In the genomic region with DNA sequence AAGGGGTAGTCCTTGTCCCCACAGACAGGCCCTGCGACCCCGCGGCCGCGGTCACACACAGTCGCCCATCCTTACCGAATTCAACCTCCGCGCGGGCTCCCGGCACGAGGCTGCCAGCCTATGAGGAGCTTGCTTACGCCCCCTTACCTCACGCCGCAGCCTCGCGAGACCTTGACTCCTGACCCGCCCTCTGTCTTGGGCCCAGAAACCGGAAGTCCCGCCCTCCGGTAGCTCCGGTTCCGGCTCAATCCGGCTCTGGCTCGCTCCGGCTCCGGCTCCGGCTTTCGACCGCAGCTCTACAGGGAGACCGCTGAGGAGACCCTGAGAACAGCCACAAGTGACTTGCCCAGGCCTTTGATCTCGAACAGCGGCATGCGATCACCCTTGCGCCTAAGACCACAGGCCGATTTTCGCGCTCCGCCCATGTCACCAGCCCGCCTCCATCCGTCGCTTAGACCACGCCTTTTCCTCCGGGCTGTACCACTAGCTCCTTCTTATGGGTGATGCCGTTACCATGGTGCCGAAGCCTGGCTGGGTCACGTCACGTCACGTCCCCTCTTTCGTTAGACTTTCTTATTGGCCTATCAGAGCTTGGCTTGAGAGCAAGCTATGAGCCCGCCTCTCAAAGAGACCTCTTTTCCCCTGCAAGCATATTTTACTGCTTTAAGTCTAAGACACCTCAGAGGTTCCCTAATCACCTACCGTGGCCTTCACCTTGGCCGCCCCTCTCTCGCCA, we compare ENCODE assay signal across 8 mouse cellular contexts. TPM values are rescaled to one million over a fixed set of nuclear protein-coding genes. Genes with fewer than 3 reads are reported as not detected.
DNase-seq lines count a peak whose midpoint lies in the region; ATAC-seq lines count a peak whose summit lies in the region.

Gene Siah1b (minus strand): TSS at position 454 of the 736 bp plus-strand sequence.

- peaks cover 24% of the 10 kb centered on the region for H3K36me3 ChIP-seq in heart, embryonic 13.5 days
- peaks cover 34% of the 10 kb centered on the region for H3K36me3 ChIP-seq in liver, embryonic 12.5 days
- H3K36me3 ChIP-seq in stomach, embryonic 15.5 days, result no peaks in the 10 kb centered on the region

- peak within 1 kb of the TSS; percentile 79 for H3K9ac ChIP-seq in heart, embryonic 13.5 days
- peak within 1 kb of the TSS; percentile 75 for H3K9ac ChIP-seq in liver, embryonic 12.5 days
- H3K9ac ChIP-seq in stomach, embryonic 15.5 days, result peak within 1 kb of the TSS; percentile 37; the same call in 1 of the 2 replicates

- WGBS in heart, embryonic 13.5 days, result 15% methylated on average over 54 of the region's 54 CpGs
- WGBS in liver, embryonic 12.5 days (ENCODE audit: insufficient replicate concordance), result 14% methylated on average over 54 of the region's 54 CpGs
- WGBS in stomach, embryonic 15.5 days, result 21% methylated on average over 54 of the region's 54 CpGs

- peak; percentile 96 for ATAC-seq in heart, embryonic 13.5 days (ENCODE audit: extremely low read depth, insufficient number of reproducible peaks, low FRiP score, low TSS enrichment)
- peak; percentile 96 for ATAC-seq in liver, embryonic 12.5 days
- peak; percentile 98 for ATAC-seq in stomach, embryonic 15.5 days (ENCODE audit: insufficient read depth, low FRiP score, low read depth)

- DNase-seq in CD4-positive, CD25-positive, alpha-beta regulatory T cell, adult 2 months (ENCODE audit: low read depth, low spot score), result peak; percentile 96
- peak; percentile 49 for DNase-seq in fat pad, adult 2 months (ENCODE audit: extremely low read depth, low read depth, low spot score)
- DNase-seq in kidney, postnatal 10 days, result peak; percentile 95
- peak; percentile 92 to 93 for DNase-seq in natural killer cell, adult 2 months (ENCODE audit: low spot score in 2 of 2)

- H3K9me3 ChIP-seq in heart, embryonic 13.5 days, result no peaks in the 10 kb centered on the region
- H3K9me3 ChIP-seq in liver, embryonic 12.5 days (replicated peaks), result no peaks in the 10 kb centered on the region
- H3K9me3 ChIP-seq in stomach, embryonic 15.5 days, result no peaks in the 10 kb centered on the region

- H3K4me1 ChIP-seq in brown adipose tissue, adult 24 weeks (ENCODE audit: control insufficient read depth, insufficient read depth, insufficient read length, low read length), result no peaks in the 10 kb centered on the region
- H3K4me1 ChIP-seq in heart, embryonic 13.5 days, result peaks cover 10% of the 10 kb centered on the region; the same call in 1 of the 2 replicates
- peaks cover 18% of the 10 kb centered on the region for H3K4me1 ChIP-seq in liver, embryonic 12.5 days
- no peaks in the 10 kb centered on the region for H3K4me1 ChIP-seq in stomach, embryonic 15.5 days

- peaks cover 5% of the 10 kb centered on the region for H3K27me3 ChIP-seq in heart, embryonic 13.5 days (replicated peaks)
- H3K27me3 ChIP-seq in liver, embryonic 12.5 days (replicated peaks), result no peaks in the 10 kb centered on the region
- H3K27me3 ChIP-seq in stomach, embryonic 15.5 days (replicated peaks), result no peaks in the 10 kb centered on the region

- H3K4me3 ChIP-seq in brown adipose tissue, adult 24 weeks (ENCODE audit: insufficient read depth, low read depth, low read length), result peak within 1 kb of the TSS; percentile 96
- peak within 1 kb of the TSS; percentile 68 for H3K4me3 ChIP-seq in heart, embryonic 13.5 days
- peak within 1 kb of the TSS; percentile 71 for H3K4me3 ChIP-seq in liver, embryonic 12.5 days
- peak within 1 kb of the TSS; percentile 61 for H3K4me3 ChIP-seq in stomach, embryonic 15.5 days (replicated peaks)

- peak within 1 kb of the TSS; percentile 100 for H3K27ac ChIP-seq in brown adipose tissue, adult 24 weeks (replicated peaks; ENCODE audit: low read depth, low read length)
- peak within 1 kb of the TSS; percentile 81 for H3K27ac ChIP-seq in heart, embryonic 13.5 days (replicated peaks)
- peak within 1 kb of the TSS; percentile 83 for H3K27ac ChIP-seq in liver, embryonic 12.5 days
- peak within 1 kb of the TSS; percentile 86 for H3K27ac ChIP-seq in stomach, embryonic 15.5 days

- H3K4me2 ChIP-seq in heart, embryonic 13.5 days, result peak within 1 kb of the TSS; percentile 81
- H3K4me2 ChIP-seq in liver, embryonic 12.5 days, result peak within 1 kb of the TSS; percentile 82
- H3K4me2 ChIP-seq in stomach, embryonic 15.5 days, result peak within 1 kb of the TSS; percentile 72

RNA-seq across cellular contexts. Expression of gene Siah1b, which starts in this region (rescaled TPM):
- 0.67 TPM in 1 of 2 replicates, not detected in the other for polyA plus RNA-seq in brown adipose tissue, adult 24 weeks (2012; ENCODE audit: insufficient read depth, insufficient read length, missing spikeins)
- 18.8 and 23.0 TPM in 2 replicates for polyA plus RNA-seq in heart, embryonic 13.5 days (2015; fragmentation: Nextera tagmentation; extraction: Ambion mirVana)
- 23.3 and 24.8 TPM in 2 replicates for polyA plus RNA-seq in liver, embryonic 12.5 days (2016; fragmentation: Nextera tagmentation; extraction: Ambion mirVana)
- polyA plus RNA-seq in stomach, embryonic 15.5 days (2015; fragmentation: Nextera tagmentation; extraction: Ambion mirVana), result 22.5 and 25.2 TPM in 2 replicates

Comparison
In these comparisons a context has a peak if more than half of its experiments do, and no peak if none do; other contexts are left out.
1. Peak in every context shown above with its lines: DNase-seq, ATAC-seq, H3K4me3 ChIP-seq and H3K27ac ChIP-seq.
2. RNA of gene Siah1b (polyA plus RNA-seq): 23.3 to 24.8 TPM in liver, embryonic 12.5 days, 22.5 to 25.2 TPM in stomach, embryonic 15.5 days and 18.8 to 23.0 TPM in heart, embryonic 13.5 days; 0.67 TPM in brown adipose tissue, adult 24 weeks; every median in the first group is over 10 times any median in the second.